Mouse (Mus musculus): ENCODE data around the gene Smim14.
"Not testable (repeated sequence)": the region's sequence is repeated elsewhere in the genome, so short reads cannot be mapped to it uniquely, and the experiment has no call there.

The Smim14 gene

GRCm38 (mm10) chr5:65536751-65537419 is at the start of gene Smim14, which contains the start of gene Ube2k:
TSS of gene Smim14 (minus strand) at chr5:65537184.
TSS of gene Ube2k (plus strand) at chr5:65537233.
- peak; percentile 93 for DNase-seq (ENCODE audit: low spot score)

DNA sequence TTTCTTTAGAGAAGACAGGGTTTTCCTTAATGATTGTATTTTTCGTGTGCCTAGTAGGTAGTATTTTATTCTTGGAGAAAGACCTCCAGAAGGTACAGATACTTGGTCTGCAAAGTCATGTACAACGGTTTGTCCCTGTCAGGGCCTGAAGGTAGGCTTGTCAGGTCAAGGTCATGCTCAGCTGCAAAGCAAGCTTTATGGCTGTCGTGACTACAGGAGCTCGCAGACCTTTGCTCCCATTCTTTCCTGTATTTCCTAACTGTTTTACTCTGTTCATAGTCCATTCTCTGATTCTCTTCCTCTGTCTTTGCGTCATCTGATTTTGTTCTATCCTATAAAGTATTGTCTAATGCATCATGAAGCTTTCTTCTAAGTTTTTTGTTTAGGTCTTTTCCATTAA is 49.3 kb upstream of the Smim14 start:
- no peak for DNase-seq (ENCODE audit: low spot score)

- no peak for DNase-seq (ENCODE audit: low spot score)
These were observed 41.6 kb upstream of the Smim14 start for GRCm38 (mm10) chr5:65578545-65578944.

DNA sequence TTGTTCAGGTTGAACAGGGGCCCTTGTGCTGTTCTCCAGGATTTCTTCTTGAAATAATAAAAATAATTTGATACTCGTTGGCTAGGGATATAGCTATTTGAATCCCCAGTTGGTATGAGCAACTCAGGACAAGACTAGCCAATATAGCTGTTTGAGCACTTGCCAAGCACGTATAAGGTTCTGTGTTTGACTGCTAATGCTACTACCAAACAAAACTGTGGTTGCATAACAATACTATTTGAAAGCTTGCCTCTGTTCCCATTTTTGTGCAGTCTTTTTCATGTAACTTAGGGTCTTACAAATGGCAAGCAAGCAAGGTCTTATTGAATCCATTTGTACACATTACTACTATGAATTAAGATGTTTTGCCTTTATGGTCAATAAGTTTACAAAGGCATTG is 38.9 kb upstream of the Smim14 start:
- no peak for DNase-seq (ENCODE audit: low spot score)

GRCm38 (mm10) chr5:65574876-65575275 is 37.9 kb upstream of the Smim14 start:
- no peak for DNase-seq (ENCODE audit: low spot score)

DNA sequence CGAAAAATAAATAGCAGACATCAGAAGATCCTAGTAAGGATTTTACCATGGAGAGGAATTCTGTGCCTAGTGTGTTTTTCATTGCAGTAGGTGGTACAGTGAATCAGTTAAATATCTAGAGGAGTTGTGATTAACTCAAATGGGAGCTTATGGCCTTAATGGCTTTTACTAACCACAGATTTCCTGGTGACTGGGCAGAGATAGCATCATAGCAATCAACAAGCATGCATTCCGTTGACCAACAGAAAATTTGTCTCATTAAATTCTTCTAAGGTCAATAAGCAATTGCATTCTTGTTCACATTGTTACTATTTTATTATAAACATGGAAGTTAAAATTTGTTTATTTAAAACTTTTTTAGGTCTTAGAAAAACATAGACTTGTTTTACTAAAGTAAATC is 28.5 kb upstream of the Smim14 start:
- no peak for DNase-seq (ENCODE audit: low spot score)

- DNase-seq (ENCODE audit: low spot score) = no peak
These were observed 24.3 kb upstream of the Smim14 start for GRCm38 (mm10) chr5:65561125-65561893.

GRCm38 (mm10) chr5:65557109-65557508 is 20.1 kb upstream of the Smim14 start:
- no peak for DNase-seq (ENCODE audit: low spot score)

DNA sequence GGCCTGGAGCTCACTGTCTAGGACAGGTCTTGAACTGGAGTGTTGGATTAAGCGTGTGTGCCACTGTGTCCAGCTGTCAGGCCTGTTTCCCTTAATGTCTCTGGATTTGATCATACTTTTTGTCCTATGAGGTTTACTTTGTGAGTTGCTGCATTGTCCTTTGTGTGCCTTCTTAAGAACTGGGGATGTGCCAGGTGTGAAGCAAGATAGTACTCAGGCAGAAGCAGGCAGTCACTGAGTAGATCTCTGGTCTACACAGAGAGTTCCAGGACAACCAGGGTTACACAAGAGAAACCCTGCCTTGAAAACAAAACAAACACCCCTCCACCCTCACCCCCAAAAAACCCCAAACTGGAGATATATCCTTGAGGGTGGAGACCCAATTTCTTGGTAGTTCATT is 12.7 kb upstream of the Smim14 start:
- DNase-seq (ENCODE audit: low spot score) = no peak

DNA sequence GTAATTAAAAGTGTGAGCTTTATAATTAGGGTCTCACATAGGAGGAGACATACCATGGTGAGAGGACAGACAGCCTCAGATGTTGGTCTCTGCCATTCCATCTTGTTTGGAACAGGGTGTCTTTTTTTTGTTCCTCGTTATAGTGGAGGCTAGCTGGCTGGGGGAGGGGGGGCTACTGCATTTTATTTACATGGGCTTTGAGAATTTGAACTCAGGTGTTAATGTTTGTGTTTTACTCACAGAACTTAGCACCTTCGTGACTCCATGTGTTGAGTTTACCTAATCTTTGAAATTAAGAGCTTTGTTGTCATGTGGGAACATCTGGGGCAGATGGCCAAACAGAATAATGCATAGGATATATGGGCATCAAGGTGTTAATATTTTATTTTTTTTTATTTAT is 7.6 kb upstream of the Smim14 start:
- DNase-seq (ENCODE audit: low spot score) = no peak

DNA sequence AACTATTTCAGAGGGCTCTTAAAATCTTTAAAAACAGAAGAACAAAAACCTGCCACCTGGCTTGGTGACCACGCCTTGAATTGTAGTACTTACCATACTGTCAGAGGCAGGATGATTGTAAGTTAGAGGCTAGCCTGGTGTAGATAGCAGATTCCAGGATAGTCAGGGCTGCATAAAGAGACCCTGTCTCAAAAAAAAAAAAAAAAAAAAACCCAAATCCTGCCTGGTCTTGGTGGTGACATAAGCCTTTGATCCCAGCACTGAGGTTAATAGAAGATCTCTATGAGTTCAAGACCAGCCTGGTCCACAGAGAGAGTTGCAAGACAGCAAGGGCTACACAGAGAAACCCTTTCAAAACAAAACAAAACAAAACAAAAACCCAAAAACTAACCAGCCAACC is 6.5 kb upstream of the Smim14 start:
- DNase-seq (ENCODE audit: low spot score) = no peak

DNA sequence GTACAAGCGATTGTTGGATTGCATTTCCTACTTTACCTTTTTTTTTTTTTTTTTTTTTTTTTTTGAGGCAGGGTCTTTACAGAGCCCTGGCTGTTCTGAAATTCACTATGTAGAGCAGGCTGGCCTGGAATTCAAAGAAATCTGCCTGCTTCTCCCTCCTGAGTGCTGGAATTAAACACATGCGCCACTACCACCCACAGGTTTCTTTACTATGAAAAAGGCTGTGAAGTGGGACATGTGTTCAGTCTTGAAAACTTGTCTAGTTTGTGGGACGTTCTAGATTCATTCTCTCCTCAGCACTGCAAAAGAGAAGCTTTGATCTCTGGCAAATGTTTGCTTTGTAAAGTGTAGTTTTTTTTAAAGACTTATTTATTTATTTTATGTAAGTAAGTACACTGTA is 4.9 kb upstream of the Smim14 start:
- DNase-seq (ENCODE audit: low spot score) = no peak

DNA sequence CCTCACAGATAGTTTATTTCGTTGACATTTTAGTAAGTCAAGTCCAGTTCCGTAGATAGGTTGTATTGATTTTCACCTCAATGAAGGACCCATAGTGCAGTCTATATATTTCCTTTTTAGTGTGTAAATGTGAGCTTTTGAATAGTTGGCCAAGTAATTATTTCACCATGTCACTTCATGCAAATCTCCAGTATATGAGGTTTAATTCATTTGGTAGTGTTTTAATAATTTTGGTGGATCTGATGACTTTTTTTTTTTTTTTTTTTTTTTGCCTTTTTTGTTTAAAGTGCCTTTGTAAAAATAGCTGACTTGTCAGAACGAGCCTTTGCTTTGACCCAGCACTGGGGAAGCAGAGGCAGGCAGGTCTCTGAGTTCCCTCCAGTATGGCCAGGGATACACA is 2.8 kb upstream of the Smim14 start:
- DNase-seq (ENCODE audit: low spot score) = no peak

DNA sequence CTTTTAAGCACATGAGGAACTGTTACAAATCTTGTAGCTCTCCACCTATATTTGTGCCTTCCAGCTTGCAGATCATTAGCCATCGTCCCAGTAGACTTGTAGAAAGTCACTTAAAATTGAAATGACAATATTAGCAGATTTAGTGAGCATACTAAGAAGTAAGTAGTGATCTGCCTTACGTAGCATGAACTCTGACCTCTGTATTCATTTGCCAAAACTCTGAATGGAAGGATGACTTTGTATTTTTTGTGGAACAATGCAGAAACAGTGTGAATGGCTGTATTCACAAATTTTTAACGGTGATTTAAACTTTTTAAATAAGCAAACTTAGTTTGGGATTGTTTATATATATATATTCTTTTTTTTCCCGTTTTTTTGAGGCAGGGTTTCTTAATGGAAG is 1.8 kb upstream of the Smim14 start:
- no peak for DNase-seq (ENCODE audit: low spot score)

DNA sequence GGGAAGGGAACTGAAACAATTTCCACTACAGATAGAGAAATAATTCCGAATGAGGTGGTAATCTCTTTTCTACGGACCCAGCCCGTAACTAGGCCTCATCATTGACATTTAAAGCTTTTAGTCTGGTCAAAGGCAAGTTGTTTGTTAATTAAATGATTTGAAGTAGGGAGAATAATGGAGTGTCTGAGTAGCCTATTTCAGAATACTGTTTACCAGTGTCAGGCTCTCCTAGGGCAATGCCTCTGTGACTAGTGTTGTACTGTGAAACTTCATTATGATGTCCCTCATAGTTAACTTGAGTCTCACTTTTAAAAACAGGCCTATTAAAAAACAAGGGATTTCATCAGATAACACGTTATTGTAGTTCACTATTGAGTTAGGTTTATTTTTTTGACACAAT is 1.1 kb upstream of the Smim14 start:
- DNase-seq (ENCODE audit: low spot score) = peak; percentile 43

- DNase-seq (ENCODE audit: low spot score) = peak; percentile 78
These were observed 562 bp upstream of the Smim14 start for GRCm38 (mm10) chr5:65537420-65538071.

DNA sequence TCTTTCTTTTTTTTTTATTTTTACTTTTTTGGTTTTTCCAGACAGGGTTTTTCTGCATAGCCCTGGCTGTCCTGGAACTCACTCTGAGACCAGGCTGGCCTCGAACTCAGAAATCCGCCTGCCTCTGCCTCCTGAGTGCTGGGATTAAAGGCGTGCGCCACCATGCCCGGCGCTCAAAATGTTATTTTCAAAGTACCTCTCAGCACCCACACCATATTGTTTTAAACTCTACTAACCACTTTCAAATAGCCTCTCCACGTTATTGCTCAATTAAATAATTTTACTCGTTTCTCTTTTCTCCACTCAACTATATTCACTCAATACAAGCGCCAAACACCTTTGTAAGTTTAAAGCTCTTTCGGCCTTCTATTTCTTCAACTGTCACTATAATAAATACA is 917 bp downstream of the Smim14 start:
- not testable (repeated sequence) for DNase-seq (ENCODE audit: low spot score)

GRCm38 (mm10) chr5:65535457-65536067 is 1.4 kb downstream of the Smim14 start:
- DNase-seq (ENCODE audit: low spot score) = peak; percentile 33

DNA sequence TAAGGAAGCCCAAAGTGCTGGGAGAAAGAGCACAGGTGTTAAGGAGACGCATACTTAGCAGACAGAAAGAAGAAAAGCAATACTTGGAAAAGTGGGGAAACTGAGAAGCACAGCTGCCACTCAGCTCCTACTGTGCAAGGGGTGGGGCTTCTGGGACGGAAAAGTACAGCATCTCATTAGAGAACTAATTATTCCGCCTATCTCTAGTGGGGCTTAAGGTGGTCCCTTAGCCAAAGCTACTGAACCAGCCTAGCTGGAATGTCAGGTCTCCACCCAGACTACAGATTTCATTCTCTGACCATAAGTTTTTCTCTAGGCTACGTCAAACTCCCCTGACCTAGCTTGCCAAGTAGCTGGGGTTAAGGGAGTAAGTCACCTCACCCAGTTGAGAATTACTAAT is 2.5 kb downstream of the Smim14 start:
- DNase-seq (ENCODE audit: low spot score) = no peak

- DNase-seq (ENCODE audit: low spot score) = no peak
These were observed 5.7 kb downstream of the Smim14 start for GRCm38 (mm10) chr5:65531283-65531682.

- peak; percentile 19 for DNase-seq (ENCODE audit: low spot score)
These were observed 11.1 kb downstream of the Smim14 start for GRCm38 (mm10) chr5:65525674-65526443.

DNA sequence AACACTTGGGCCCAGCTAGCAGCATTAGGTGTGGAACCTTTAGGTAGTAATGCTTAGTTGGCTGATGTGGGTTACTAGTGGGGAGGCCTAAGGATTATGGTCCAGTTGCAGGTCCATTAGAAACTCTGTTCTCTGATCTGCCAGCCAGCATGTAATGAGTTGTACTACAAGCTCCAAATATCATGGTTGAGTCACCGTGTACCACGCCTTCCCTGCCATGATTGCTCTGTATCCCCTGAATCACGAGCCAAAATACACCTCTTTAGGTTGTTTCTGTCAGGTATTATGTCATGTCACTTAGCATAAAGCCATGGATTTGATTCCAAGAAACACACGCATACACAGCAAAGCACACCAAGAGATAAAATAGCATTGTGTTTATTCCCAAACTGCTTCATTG is 12.2 kb downstream of the Smim14 start:
- no peak for DNase-seq (ENCODE audit: low spot score)

Data from embryo, embryonic 10 days (tissue).